Mouse (Mus musculus) limb, embryonic 11.5 days (tissue): Measurements from ENCODE around the gene Gm9918. TPM values are rescaled to one million over a fixed set of nuclear protein-coding genes. Genes with fewer than 3 reads are reported as not detected.
A peak's percentile ranks its signal among the peaks of the same experiment; 100 is the strongest.

Experiments
- ATAC-seq: fragments of 200-750 bp; cut with Nextera tagmentation; 2 replicates; pipeline ENCODE4 v1.8.0; 2017; ENCODE audit warnings: low read depth; ENCODE audit not compliant: insufficient number of reproducible peaks, low FRiP score, low TSS enrichment
- DNase-seq: peaks from one replicate; pipeline ENCODE4 v3.0.0-alpha.2; 2015; ENCODE audit warnings: low spot score
- H3K27ac ChIP-seq: fragments of 300-500 bp; sonication (generic); replicated peaks from 2 replicates; pipeline ENCODE4 v1.5.1; 2014; ENCODE audit warnings: low read depth, mild to moderate bottlenecking, low read length
- H3K27me3 ChIP-seq: fragments of 300-500 bp; sonication (generic); 2 replicates; pipeline ENCODE4 v1.6.1; 2014; ENCODE audit warnings: mild to moderate bottlenecking, low read length, mixed read lengths; ENCODE audit not compliant: control insufficient read depth, insufficient read depth
- H3K36me3 ChIP-seq: fragments of 300-500 bp; sonication (generic); 2 replicates; pipeline ENCODE4 v1.6.1; 2014; ENCODE audit warnings: mild to moderate bottlenecking, low read length, moderate library complexity, mixed read lengths; ENCODE audit not compliant: control insufficient read depth, insufficient read depth
- H3K4me1 ChIP-seq: fragments of 300-500 bp; sonication (generic); 2 replicates; pipeline ENCODE4 v1.6.1; 2014; ENCODE audit warnings: low read length, mixed read lengths; ENCODE audit not compliant: control insufficient read depth, insufficient read depth
- H3K4me2 ChIP-seq: fragments of 300-500 bp; sonication (generic); 2 replicates; pipeline ENCODE4 v1.6.1; 2014; ENCODE audit warnings: low read depth, mild to moderate bottlenecking, moderate library complexity; ENCODE audit not compliant: severe bottlenecking
- H3K4me3 ChIP-seq: fragments of 300-500 bp; sonication (generic); 2 replicates; pipeline ENCODE4 v1.5.1; 2014; ENCODE audit warnings: low read depth, low read length
- H3K9ac ChIP-seq: fragments of 300-500 bp; sonication (generic); 2 replicates; pipeline ENCODE4 v1.6.1; 2014; ENCODE audit warnings: mild to moderate bottlenecking, low read length
- H3K9me3 ChIP-seq: fragments of 300-500 bp; sonication (generic); 2 replicates; pipeline ENCODE4 v1.6.1; 2016; ENCODE audit warnings: low read length; ENCODE audit not compliant: control insufficient read depth
- whole genome bisulfite sequencing: fragments of 180-500 bp; shearing (Covaris S2); extraction: QIAGEN DNeasy Blood & Tissue Kit; methylation state at CpG from one replicate; pipeline ENCODE4 v1.1.7; 2014; 5-methylcytosine and 5-hydroxymethylcytosine counted together
- polyA plus RNA-seq: library from polyadenylated mRNA; unstranded; fragments of >200 nt; fragmentation: Nextera tagmentation; extraction: Ambion mirVana; gene quantifications from 2 replicates; pipeline ENCODE4 v1.2.1, GENCODE M21; 2014

Gm9918 gene
- polyA plus RNA-seq, 1 experiment from 2014 or later = 1.1 TPM

DNA sequence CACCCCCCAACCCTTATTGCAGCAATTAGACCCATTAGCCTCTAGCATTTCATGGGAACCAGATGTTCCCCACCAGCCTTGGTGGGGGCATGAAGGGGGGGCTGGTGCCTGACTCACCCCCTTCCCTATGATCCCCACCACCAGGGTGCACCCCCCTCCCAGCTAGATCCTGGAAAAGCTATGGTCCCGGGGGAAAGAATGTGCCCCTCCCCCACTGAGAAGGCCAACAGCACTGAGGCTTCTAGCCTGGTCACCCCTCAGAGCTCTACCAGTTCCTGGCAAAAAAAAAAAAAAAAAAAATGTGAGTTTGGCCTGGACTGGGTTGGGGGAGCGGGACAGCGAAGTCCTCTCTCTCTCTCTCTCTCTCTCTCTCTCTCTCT, 21.6 kb upstream of the Gm9918 start:
- H3K9ac ChIP-seq = peak overlapping the region; percentile 30; the same call in 1 of the 2 replicates
- peak overlapping the region; percentile 99 for H3K27ac ChIP-seq
- H3K27me3 ChIP-seq = no peaks in the 10 kb centered on the region
- WGBS = 5% methylated on average over 3 of the region's 3 CpGs
- ATAC-seq (peak; percentile 27), DNase-seq (peak; percentile 88)
- H3K4me3 ChIP-seq = peak overlapping the region; percentile 65
- no peaks in the 10 kb centered on the region for H3K36me3 ChIP-seq
- H3K4me2 ChIP-seq = peak overlapping the region; percentile 84
- H3K9me3 ChIP-seq = no peaks in the 10 kb centered on the region
- peaks cover 50% of the 10 kb centered on the region for H3K4me1 ChIP-seq

DNA sequence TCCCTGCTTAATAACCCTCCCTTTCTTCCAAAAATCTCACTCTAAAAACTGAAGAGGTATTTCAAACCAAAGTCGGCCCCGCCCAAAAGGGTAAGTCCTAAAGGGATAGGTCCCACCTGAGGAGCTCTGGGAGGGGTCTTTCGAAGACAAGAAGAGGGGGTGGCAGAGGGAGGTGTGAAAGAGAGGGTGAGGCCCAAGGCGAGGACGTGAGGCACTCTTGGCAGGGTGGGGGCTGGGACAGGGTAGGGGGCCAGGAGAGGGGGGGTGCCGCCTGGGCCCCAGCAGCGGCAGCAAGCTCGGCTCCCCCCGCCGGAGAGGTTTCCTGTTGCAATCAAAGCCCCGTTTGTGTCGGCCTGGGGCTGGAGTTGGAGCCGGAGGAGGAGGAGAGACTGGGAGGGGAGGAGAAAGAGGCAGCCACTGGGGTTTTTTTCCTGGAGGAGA, 21.1 kb upstream of the Gm9918 start:
- peak overlapping the region; percentile 65 for H3K4me3 ChIP-seq
- ATAC-seq (peak; percentile 48), DNase-seq (peak; percentile 84)
- 0% methylated on average over 13 of the region's 13 CpGs for WGBS
- peak overlapping the region; percentile 99 for H3K27ac ChIP-seq
- no peaks in the 10 kb centered on the region for H3K36me3 ChIP-seq
- peak overlapping the region; percentile 84 for H3K4me2 ChIP-seq
- H3K27me3 ChIP-seq = no peaks in the 10 kb centered on the region
- peak overlapping the region; percentile 64; the same call in 1 of the 2 replicates for H3K9ac ChIP-seq
- peaks cover 50% of the 10 kb centered on the region for H3K4me1 ChIP-seq
- H3K9me3 ChIP-seq = no peaks in the 10 kb centered on the region

DNA sequence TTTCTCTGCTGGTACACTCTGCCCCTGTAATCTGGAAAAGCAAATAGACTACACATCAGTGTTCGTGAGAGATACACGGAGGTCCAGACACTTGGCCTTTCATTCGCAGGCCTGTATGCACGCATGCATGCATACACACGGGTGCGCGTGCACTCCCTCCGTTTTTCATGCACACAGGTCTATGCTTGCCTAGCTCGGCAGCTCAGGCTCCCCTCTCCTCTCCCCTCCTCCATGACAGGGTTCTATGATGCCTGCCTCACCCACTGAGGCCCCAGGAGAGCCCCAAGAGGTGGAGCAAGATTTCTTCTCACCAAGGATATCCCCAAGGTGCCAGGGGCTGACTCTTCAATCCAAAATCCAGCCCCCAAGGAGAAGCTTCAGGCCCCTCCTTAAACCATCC, 20.4 kb upstream of the Gm9918 start:
- H3K4me2 ChIP-seq = peak overlapping the region; percentile 84
- no peaks in the 10 kb centered on the region for H3K36me3 ChIP-seq
- 22% methylated on average over 9 of the region's 9 CpGs for WGBS
- H3K27ac ChIP-seq = peak overlapping the region; percentile 99
- DNase-seq = no peak
- no peaks in the 10 kb centered on the region for H3K27me3 ChIP-seq
- H3K9me3 ChIP-seq = no peaks in the 10 kb centered on the region
- H3K4me3 ChIP-seq = peak overlapping the region; percentile 65
- H3K9ac ChIP-seq = peak overlapping the region; percentile 64
- peaks cover 49% of the 10 kb centered on the region for H3K4me1 ChIP-seq
- no peak for ATAC-seq

DNA sequence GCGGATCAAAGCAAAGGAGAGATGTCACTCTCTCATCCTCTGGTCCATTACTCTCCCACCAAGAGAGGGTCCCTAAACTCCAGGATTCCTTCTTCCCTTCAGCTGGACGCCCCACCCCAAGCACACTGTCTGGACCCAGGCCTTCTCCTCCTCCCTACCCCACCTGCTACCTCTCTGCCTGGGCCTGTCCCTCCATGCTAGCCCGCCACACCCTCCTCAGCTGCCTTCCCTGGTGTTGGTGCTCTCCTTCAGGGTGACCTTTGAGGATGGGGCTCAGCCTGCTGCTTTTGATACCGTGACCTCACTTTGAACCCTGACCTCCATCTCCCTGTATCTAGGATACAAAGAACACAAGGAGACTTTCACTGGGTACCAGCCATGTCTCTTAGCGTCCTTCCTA, 19.8 kb upstream of the Gm9918 start:
- ATAC-seq (no peak), DNase-seq (no peak)
- Histone ChIP-seq H3K4me2 (peak overlapping the region; percentile 84; the same call in 1 of the 2 replicates), H3K4me1 (peaks cover 48% of the 10 kb centered on the region), H3K27me3 (no peaks in the 10 kb centered on the region), H3K9ac (peak overlapping the region; percentile 64), H3K4me3 (no peak overlapping the region), H3K9me3 (no peaks in the 10 kb centered on the region), H3K36me3 (no peaks in the 10 kb centered on the region), H3K27ac (peak overlapping the region; percentile 99)
- 45% methylated on average over 5 of the region's 5 CpGs for WGBS

DNA sequence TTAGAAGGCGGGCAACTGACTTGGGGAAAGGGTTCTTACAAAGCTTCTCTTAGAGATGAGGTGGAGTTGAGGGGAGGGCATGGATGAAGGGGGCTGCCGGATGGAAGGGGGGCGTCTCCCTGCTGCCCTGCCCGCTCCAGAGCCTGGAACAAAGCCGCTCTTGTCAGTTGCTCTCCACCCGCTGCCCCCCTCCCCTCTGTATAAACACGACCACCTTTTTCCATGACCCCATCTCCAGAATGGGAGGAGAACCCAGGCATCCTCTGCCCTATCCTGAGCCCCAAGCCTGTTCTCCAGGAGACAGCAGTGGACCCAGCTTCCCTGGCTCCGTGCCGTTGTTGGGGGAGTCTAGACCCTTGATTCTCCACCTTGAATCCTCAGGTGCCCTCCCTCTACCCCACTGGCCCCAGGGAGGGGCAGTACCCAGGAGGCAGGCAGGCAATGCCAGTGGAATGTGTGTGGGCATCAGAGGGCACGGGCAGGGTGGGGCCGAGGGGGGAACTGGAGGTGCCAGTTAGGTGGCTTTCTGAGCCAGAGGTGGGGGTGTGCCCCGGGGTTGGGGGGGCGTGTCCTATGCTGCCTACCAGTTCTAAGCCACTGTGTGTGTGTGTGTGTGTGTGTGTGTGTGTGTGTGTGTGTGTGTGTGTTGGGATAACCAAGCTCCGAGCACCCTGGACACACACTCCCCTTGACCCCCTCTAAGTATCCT, 14.7 kb upstream of the Gm9918 start:
- H3K4me3 ChIP-seq = peak overlapping the region; percentile 71
- H3K27me3 ChIP-seq = no peaks in the 10 kb centered on the region
- DNase-seq = no peak
- H3K9me3 ChIP-seq = no peaks in the 10 kb centered on the region
- H3K4me1 ChIP-seq = peaks cover 59% of the 10 kb centered on the region
- no peaks in the 10 kb centered on the region for H3K36me3 ChIP-seq
- H3K27ac ChIP-seq = peak overlapping the region; percentile 93
- WGBS = 34% methylated on average over 14 of the region's 14 CpGs
- peak overlapping the region; percentile 52 for H3K9ac ChIP-seq
- ATAC-seq = no peak
- H3K4me2 ChIP-seq = peak overlapping the region; percentile 82

DNA sequence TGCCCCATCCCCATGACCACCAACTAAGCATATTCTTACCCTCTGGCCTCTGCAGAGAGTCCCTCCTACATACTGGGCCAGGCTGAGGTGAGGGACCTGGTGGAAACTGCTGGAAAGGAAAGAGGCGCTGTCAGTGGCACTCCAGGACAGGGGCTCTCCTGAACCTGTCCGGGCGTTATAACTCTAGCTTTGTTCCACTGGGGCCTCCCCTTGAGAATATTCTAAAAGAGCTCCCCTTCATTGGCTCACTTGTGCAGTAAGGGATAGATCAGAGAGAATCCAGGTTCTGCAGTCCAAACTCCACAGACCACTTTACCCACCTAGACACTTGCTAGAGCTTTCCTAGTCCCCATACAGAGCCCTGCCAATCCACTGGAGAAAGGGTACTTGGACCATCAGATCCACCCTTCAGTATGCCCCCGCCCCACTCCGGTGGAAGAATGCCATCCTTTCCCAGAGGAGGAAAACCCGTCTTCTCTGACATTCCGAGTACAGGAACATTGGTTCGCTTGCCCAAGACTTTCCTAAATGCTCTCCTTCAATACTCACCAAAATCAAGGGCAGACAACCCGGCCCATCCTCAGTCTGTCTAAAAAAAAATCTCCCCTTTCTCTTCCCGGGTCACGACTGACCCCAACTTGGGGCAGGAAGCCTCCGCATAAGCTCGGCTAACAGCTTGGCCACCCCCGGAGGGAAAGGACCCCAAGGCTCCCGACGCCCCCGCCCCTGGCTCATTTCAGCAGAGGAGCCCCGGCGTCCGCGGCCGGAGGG, 13.7 kb upstream of the Gm9918 start:
- Histone ChIP-seq H3K9ac (peak overlapping the region; percentile 84), H3K9me3 (no peaks in the 10 kb centered on the region), H3K4me2 (peak overlapping the region; percentile 82), H3K4me1 (peaks cover 54% of the 10 kb centered on the region), H3K4me3 (peak overlapping the region; percentile 71), H3K27ac (peak overlapping the region; percentile 93), H3K27me3 (no peaks in the 10 kb centered on the region), H3K36me3 (no peaks in the 10 kb centered on the region)
- 6% methylated on average over 22 of the region's 22 CpGs for WGBS
- no peak for ATAC-seq
- no peak for DNase-seq

DNA sequence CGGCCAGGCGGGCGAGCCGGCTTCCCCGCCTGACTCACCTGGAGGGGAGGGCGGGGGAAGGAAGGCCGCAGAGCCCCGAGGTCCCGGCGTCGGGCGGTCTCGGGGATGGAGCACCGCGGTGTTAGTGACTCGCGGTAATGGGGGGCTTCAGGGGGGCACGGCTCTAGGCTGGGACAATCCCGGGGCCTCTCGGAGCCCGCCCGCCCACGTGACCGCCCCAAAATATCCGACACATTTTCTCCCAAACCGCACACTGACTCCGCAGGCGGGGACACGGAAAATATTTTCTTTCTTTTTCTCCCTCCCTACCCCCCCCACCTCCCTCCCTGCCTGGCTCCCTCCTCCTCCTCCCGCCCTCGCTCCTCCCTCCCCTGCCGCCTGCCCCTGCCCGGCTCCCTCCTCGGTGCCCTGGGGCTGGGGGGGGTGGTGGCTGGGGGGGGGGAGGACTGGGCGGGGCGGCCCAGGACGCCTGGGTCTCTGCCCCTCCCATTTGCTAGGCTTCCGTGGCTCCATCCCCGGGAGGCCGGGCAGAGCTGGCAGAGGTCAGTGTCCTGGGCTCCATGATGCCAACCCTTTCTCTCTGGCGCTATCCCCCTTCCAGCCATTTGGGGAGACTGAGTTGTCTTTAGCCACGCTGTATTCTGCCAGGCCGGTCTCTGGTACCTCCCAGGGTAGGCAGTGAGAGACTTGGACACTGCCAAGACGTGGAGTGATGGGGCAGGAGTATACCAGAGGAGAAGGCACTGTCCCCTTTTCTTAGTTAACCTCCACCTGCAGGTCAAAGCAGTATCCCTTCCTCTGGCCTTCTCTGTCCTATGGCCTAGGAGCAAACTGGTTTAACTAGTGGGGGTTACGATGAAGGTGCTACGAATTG, 12.9 kb upstream of the Gm9918 start, which contains the start of gene Rarg:
Gene Rarg (minus strand): TSS at position 316 of the 874 bp plus-strand sequence.
- Histone ChIP-seq H3K9me3 (no peaks in the 10 kb centered on the region), H3K9ac (peak within 1 kb of the TSS; percentile 84), H3K27ac (peak within 1 kb of the TSS; percentile 93), H3K4me3 (peak within 1 kb of the TSS; percentile 71), H3K27me3 (no peaks in the 10 kb centered on the region), H3K4me1 (peaks cover 51% of the 10 kb centered on the region), H3K36me3 (no peaks in the 10 kb centered on the region), H3K4me2 (peak within 1 kb of the TSS; percentile 82)
- WGBS = under 1% methylated on average over 37 of the region's 46 CpGs
- ATAC-seq = peak; percentile 63
- peak; percentile 70 for DNase-seq

DNA sequence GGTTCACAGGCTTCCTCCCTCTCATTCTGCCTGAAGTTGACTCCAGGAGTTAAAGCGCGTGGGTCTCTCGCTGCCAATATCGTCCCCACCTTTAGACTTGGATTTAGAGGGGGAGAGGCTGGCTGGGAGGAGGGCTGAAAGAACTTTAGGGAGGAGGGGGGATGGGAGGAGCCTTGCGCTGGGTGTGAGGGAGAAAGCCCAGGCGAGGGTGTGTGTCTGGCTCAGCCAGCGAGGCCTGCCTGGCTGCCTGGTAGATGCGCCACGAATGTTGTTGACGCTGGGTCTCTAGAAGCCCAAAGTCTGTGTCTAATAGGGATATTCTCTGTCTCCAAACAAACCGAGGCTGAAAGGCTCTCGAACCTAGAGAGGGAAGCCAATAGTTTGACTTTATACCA, 12.3 kb upstream of the Gm9918 start:
- peak; percentile 82 for DNase-seq
- peak; percentile 41; the same call in 1 of the 2 replicates for ATAC-seq
- Histone ChIP-seq H3K27ac (peak overlapping the region; percentile 93), H3K4me2 (peak overlapping the region; percentile 82), H3K4me1 (peaks cover 48% of the 10 kb centered on the region), H3K4me3 (peak overlapping the region; percentile 71), H3K9me3 (no peaks in the 10 kb centered on the region), H3K27me3 (no peaks in the 10 kb centered on the region), H3K36me3 (no peaks in the 10 kb centered on the region), H3K9ac (peak overlapping the region; percentile 84)
- 2% methylated on average over 12 of the region's 12 CpGs for WGBS
